Mouse (Mus musculus) heart, adult 8-10 months (tissue): ENCODE measurements around the gene Tspan32. TPM values are rescaled to one million over a fixed set of nuclear protein-coding genes. Genes with fewer than 3 reads are reported as not detected.
A peak's percentile ranks its signal among the peaks of the same experiment; 100 is the strongest.

ENCODE experiments used
- DNase-seq: peaks from one replicate; pipeline ENCODE4 v3.0.0; 2022; ENCODE audit warnings: low spot score
- total RNA-seq, 4 experiments: library from RNA; stranded (reverse); gene quantifications; 2 replicates each; pipeline ENCODE4 v1.2.4; 2022

Gene Tspan32
- total RNA-seq, 4 experiments from 2014 or later, result 0.27 to 2.8 (median 0.52) TPM

DNA sequence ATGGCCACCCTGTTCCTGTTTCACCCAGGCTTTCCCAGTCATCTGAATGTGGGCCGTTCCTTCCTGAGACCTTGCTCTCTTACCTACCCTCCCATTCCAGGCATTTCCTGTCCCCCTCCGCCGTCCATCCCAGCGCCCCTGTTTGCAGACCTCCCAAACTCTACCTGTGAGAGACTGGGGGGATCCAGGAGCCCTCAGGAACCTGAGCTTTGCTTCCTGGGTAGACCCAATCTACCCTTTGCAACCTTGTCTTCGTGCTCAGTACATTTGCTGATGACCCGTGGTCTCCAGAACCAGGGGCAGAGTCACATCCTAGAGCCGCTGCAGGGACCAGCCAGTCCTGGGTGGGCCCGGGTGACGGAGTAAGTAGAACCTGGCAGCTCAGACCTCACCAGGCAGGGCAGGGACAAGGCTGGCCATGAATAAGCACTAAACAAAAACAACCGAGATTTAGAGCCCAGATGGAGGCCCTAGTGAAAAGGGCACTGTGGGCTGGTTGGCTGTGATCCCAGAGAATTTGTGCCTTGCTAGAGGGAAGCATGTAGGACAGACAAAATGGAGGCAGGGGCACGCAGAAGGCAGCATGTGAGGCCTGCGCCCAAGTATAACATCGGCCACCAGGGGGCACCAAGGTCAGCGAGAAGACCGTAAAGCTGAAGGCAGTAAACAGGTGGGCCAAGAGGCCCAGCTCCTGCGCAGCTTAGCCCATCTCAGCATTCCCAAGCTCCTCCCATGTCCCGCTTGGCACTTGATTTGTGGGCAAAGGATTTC, 2.9 kb downstream of the Tspan32 start:
- DNase-seq, result peak; percentile 95

DNA sequence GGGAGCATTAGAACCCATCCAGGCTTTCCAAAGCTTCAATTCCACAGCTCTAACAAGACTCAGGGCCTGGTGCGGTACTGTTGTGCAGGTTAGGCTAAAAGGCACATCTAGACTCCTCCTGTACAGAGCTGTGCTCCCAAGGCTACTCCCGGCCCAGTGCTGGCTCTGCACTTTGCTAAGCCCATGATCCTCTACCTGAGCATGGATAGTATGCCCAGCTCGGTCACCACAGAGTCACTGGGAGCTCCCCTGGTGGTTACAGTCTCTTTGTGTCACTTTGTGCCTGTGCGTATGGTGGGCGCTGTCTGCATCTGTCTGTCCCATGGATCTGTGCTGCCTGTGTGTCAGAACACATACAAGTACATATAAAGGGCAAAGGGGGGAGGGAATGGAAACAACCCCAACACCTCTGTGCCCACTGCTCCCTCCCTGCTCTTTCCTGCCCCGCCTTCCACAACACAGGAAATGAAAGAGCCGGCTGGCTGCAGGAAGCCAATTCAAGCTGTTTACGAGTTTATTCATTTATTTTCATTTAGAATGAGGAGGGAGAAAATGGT, 3.6 kb downstream of the Tspan32 start:
- DNase-seq, result peak; percentile 78

DNA sequence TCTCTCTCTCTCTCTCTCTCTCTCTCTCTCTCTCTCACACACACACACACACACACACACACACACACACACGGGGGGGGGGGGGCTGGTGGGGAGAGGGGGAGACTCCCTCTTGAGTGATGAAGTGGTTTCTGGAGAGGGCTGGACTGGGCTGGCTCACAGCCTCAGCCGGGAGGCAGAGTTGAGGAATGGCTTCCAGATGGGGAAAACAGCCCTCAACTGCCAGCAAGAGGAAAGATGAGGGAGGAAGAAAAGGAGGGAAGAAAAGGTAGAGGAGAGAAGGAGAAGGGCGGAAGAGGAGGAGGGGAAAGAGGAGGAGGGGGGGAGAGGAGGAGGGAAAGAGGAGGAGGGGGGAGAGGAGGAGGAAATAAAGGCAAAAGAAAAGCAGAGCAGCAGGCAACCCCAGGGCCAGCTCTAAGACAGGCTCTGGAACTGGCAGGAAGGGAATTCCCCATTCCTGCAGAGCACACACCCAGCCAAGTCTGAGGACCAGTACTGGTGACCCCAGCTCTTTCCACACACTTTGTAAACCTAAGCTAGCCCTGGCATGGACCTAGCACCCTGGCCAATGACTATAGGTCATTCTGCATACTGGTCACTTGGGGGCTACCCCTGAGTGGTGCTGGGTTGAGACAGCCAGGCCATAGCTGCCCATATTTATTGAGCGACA, 4.3 kb downstream of the Tspan32 start:
- peak; percentile 37 for DNase-seq

DNA sequence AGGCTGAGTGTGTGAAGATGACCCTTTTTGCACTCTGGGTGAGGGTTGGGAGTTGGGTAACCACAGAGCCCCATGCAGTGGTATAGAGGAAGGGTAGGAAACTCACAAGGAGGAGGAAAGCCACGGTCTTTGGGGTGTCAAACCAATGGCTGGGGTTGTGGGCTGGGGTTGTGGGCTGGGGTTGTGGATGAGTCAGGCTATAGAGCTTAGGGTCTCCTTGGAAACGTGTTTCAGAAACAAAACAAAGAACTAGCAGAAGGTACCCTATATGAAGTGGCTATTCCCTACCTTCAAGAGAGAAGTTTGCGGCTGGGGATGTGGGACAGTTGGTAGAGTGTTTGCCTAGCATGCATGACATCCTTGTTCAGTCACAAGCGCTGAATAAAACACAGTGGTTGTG, 5.2 kb downstream of the Tspan32 start:
- no peak for DNase-seq

DNA sequence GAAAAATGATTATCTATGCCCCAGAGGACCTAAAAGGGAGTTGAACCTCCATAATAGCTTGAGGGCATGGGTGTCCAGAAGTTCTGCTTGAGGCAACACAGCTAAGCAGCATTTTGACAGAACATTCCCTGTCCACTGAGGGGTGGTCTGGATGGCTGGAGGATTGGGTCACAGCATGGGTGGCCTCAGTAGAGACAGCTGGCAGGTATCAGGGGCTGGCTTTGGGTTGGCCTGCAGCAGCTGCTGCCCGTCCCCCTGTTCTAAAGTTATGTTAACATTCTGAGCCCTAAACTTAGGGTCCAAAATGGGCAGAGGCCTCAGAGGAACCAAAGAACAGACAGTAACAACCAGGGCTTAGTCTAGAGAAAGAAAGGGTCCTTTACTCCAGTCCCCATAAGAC, 6.4 kb downstream of the Tspan32 start:
- DNase-seq, result no peak

DNA sequence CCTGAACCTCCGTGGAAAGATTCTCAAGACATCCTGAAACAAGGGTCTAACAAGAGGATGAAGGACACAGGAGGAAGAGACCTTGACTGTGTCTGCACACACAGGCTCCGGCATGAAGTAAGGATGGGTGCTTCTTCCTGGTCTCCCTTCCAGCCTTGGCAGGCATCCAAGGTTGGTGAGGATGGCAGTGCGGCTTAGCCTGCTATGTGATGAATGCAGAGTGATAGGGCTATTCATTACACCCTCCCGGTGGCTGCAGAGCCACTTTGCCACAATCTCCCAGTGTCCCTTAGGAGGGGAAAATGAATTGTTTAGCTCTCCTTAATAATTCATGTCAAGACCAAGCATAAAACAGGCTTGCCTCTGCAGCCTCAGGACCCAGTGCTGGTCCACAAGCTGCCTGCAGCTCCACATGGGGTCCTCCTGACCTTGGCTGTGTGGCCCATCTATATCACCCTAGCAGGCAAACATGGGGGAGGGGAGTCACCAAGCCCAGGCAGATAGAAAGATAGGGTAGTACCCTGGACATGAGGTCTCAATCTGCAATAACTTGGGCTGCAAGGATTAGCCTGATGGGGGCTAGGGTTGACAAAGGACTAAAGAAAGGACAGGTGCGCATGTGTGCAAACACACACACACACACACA, 7.5 kb downstream of the Tspan32 start:
- no peak for DNase-seq

DNA sequence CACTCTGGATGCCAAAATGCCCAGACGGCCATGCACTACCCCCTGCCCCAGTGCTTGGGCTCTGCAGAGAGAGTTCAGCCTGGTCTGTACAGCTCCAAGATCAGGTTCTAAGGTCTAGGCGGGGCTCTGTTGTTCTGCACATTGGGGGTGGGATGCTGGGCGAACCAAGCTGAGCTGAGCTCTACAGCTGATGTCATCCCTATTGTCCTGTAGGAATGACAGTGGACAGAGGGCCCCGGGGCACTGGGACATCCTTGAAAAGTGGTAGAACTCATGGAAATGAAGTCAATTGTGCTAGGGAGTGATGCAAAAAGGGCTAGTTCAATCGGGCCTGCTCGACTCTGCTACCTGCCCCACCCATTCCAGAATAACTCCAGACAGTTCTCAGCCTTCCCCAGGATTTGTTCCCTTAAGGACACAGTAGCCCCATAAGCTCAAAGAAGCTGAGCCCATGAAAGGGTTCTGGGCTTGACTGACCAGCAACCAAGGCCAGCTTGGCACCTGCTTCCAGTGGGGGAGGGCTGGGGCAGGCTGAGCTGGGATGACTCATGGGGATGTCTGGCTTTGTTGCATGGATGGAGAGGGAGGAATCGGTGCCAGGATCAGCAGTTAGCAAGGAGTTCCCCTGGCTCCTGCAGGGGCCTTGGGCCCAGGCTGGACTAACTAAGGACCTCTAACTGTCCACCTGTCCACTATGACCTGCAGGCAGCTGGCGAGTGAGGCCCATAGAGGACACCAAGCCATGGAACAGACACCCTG, 8.8 kb downstream of the Tspan32 start:
- DNase-seq, result peak; percentile 85

DNA sequence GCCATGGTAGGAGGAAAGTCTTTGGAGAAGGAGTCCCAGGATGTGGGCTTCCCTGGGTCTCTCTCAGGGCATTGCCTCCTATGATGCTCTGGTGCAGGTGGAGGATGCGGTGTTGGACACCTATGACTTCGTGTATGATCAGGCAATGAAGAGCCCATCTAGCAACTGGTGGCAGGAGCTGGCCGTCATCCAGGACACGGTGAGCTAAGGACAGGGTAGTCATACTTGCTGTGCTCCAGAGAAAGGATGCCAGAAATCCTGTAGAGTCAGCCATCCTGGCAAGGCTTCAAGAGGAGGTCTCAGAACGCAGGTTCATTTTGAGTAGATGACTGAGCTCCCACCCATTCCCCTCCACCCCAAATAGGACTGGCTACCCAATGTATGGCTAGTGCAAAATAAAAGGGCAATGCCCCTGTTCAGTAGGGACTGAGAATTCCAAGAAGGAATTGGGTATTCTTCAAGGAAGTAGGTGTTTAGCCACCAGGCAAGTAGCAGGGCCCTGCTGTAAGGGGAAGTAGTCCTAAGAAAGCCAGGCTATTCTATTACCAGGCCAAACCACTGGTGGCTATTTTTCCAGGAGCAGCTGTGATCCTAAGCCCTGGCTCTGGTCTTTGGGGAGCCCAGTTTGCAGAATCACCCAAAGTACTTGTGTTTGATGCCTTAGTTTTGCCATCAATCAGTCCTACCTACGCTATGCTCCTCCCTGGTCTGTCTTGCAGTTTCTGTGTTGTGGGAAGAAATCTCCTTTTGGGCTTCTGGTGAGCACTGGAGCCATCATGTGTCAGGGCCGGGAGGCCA, 10.2 kb downstream of the Tspan32 start:
- no peak for DNase-seq

DNA sequence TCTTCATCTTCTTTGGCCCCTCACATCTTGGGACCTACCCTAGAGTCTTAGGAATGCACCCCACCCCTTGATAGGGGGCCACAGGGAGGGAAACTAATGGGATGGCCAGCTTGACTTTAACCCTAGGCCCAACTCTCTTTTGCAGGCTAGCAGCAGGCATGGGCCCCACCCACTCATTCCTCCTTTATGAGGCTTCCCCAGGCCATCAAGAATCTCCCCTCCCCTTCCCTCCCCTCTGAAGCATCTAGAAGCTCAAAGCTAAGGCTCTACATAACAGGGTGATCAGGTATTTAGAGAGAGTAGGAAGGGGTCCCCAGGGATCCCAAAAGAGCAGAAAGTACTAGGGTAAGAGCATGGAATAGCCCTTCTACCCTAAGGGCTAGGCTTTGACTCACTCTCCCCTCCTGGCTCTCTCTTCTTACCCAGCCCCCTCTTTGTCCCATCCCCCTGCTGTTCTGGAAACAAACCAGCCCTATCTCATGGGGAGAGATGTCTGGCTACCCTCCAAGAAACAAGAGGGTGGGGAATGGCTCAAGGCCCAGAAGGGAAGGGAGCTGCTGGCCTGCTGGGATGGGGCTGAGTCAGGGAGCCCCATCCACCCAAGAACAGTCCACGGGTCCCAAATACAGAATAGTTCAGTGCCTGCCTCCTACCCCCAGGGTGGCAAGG, 11.0 kb downstream of the Tspan32 start:
- peak; percentile 95 for DNase-seq

DNA sequence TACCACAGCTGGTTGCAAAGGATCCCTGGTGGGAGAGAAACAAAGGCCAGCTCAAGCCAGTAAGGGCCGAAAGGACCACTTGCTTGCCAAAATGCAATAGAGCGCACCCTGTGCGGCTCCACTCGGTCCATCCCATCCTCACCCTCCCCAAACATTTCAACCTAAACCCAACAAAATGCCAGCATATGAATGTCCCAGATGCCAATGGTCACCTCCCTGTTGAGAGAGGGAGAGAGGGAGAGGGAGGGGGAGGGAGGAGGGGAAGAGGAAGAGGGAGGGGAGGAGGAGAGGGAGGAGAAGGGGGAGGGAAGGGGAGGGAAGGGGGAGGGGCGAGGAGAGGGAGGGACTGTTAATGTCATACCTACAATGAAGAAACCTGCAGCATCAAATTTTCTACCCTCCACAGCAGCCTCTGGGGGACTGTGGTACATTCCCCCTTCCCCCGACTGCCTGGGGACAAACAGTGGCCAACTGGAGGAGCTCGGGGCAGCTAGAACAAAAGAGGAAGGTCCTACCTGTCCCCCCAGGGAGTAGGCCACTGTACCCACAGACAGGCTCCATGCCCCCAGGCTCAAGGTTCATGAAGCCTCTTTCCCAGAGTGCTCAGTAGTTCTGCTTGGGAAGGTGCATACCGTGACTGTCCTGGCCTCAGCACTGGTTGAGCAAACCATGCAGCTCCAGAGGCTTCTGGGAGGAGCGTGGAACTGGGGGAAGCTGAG, 11.7 kb downstream of the Tspan32 start:
- no peak for DNase-seq

DNA sequence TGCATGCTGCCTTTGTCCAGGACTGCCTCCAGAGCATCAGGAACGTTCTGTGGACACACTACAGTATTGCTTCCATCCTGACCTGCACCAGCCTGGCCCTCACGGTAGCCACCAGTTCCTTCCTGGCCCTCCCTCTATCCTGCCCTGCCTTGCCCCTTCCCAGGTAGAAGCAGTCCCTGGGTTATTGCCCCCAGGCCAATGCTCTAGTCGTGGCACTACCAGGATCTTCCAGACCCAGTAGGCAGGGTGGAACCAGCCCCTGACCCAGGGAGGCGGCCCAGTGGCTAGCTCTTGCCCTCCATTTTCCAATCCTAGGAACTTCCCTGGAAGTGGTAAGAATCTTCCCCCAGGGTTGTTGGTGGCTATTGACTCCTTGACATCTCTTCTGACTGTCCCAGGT, 12.3 kb downstream of the Tspan32 start:
- DNase-seq, result no peak

DNA sequence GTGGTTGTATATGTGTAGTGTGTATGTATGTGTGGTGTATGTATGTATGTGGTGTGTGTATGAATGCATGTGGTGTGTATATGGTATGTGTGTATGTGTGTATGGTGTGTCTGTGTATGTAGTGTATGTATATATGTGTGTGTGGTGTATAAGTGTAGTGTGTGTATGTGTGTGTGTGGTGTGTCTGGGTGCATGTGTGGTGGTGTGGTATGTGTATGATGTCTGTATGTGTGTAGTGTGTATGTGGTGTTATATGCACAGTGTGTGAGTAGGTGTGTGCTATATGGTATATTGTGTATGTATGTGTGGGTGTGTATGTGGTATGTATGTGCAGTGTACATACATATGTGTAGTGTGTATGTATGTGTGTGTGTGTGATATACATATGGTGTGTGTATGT, 15.2 kb downstream of the Tspan32 start:
- no peak for DNase-seq

DNA sequence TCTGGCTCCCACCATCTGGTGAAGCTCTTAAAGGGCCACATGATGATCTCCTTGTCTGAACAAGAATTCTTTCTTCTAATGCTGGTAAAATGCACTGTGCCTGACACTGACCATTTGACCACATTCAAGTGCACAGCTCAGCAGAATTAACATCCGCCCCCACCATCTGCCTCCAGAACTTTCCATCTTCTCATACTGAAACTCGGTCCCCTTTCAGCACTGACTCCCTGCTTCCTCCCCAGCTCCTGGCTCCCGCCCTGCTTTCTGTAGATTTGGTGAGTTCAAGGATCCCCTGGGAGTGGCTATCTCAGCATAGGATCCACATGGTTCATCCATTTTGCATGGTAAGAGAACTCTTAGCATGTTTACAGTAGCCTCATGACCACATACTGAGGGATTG, 15.9 kb downstream of the Tspan32 start:
- DNase-seq, result no peak

DNA sequence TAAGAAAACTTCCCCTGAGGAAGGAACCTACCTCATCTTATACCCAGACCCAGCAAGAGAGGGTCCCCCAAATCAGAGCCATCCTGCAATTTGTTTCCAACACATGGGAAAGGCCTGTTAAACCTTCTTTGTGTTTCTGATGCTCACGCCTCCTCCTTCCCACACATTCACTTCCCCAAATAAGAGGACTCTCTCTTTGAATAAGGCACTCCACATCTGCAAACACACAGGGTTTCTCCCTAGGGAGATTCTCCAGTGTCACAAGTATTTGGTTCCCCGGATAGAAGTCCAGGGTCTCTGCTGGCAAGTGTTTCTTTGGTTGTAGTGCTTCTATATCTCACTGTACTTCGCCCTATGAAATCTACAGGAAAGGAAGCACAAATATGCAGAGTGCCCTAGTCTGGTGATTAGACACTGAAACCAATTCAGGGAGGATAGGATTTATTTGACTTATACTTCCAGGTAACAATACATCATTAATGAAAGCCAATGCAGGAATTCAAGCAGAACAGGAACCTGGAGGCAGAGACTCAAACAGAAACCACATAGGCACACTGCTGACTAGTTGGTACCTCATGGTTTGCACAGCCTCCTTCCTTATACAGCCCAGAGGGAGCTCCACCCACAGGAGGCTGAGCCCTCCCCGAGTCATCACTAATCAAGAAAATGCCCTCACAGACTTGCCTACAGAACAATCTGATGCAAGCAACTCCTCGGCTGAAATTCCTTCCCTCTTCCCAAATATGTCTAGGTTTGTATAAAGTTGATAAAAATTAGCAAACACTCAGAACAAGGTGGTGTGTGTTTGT, 16.7 kb downstream of the Tspan32 start:
- DNase-seq, result no peak

DNA sequence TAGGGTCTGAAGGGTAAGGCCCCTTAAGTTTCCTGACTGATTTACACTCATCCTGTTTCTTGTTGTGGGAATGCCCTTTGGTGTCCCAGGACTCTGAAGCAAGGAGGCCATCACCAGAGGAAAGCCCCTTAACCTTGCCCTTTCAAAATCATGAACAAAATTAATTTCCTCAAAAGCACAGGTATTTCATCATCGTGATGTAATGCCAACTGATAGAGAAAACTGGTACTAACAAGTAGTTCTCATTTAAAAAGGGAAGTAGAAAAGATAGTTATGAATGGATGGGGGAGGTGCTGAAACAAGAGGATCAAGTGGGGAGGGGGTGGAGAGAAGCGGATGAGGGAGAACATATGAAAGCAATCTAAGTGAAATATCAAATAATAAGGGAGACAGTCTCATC, 18.7 kb downstream of the Tspan32 start:
- DNase-seq, result no peak

DNA sequence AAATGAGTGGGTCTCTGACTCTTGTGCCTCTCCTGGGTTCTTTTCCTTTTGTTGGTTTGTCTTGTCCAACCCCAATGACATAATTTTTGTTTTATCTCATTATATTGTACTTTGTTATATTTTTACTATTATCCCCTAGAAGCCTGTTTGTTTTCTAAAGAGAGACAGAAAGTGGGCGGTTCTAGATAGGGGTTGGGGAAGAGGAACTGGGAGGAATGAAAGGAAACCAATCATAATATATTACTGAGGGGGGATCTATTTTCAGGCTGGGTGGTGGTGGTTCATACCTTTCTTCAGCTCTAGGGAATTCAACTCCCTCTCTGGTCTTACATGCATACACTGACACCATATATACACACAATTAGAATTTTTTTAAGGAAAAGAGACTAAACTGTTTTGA, 19.4 kb downstream of the Tspan32 start:
- DNase-seq, result no peak

DNA sequence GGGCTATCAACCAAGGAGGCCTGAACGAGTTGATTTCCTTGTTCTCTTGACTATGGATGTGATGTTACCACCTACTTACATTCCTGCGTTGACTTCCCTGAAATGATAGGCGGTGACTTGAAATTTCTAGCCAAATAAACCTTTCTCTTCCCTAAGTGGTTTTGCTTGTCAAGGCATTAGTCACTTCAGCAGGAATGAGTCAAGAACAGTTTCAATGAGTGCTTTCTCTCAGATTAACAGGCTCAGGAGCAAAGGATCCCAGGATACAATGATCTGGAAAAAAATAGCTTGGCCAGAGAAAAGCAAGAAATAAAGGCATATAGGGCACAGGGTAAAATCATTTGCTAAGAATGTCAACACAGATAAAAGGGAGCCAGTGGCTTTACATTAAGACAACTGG, 20.6 kb downstream of the Tspan32 start:
- no peak for DNase-seq

DNA sequence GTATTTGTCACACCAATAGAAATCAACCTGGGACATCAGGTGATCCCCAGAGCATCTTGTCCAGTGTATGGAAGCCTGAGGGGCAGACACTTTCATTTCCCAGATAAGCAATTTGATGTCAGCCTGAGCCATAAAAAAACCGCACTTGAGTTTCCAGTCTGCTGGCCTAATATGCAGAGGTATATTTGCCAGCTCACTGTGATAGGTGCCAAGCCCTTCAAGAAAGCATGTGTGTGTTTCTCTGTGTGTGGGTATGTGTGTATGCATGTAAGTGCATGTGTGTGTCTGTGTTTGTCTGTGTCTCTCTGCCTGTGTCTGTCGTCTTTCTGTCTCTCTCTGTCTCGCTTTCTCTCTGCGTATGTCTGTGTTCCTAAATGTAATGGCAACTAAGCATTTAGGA, 22.4 kb downstream of the Tspan32 start:
- DNase-seq, result no peak

DNA sequence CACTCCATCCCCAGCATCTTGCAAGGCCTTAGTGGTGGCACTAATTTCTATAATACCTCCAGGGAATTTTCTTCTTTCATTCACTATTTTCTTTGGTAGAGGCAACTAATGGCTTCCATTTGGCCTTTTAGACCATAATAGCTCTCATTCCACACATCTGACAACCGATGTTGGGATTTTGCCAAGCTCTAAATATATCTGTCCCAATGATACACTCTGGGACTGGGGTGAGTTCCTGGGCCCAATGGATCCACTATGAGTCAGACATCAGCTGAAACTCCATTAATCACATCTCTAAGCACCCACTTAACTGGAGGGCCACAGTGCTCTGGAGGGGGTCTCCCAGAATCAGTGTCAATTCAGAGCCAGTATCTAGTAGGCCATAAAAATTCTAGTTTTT, 27.0 kb downstream of the Tspan32 start:
- DNase-seq, result no peak
